Mouse (Mus musculus) heart, postnatal 0 days (tissue): ENCODE measurements around the gene Wnt11.

Experiments used
- CTCF ChIP-seq: IDR thresholded peaks from 2 replicates; pipeline ENCODE4 v1.5.1; 2016; ENCODE audit warnings: antibody characterized with exemption, control low read depth, low read depth
- EP300 ChIP-seq: IDR thresholded peaks from 2 replicates; pipeline ENCODE4 v1.6.1; 2016; ENCODE audit warnings: antibody characterized with exemption, low read depth

DNA sequence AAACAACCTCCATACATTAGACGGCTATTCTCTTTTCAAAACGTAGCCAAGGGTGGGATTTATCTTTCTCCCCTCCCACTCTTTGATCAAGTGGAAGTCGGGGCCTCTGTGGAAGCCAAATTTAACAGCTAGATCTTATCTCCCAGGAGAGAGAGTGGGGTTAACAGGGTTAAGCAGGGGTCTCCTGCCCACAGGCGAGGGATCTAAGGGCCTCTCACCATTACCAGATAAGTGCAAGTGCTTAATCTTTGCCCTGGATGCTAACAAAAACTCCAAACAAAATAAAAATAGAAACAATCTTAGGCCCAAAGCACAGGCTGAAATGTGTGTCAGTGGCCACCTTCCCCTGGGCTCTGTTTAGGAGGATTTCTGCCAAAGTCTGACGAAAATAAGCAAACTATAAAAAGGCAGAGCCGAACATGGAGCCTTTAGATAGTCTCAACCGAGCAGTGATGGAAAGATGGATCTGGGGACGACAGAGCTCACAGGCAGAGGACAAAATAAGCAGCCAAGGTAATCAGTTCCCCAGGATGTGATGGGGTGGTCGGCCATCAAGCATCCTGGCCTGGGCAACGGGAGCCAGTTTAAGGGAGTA lies 60.7 kb downstream of the Wnt11 start:
- TF ChIP-seq EP300, result no peak
- TF ChIP-seq CTCF, result no peak
